Mouse (Mus musculus) small intestine, adult 2 months (tissue): ENCODE data around the gene Mast4. TPM values are rescaled to one million over a fixed set of nuclear protein-coding genes. Genes with fewer than 3 reads are reported as not detected.

ENCODE experiments used
- H3K27ac ChIP-seq: fragments of 200-500 bp; 2 replicates; pipeline ENCODE4 v1.5.1; 2012; ENCODE audit warnings: low read depth, low read length, control low read depth, inconsistent platforms; ENCODE audit not compliant: insufficient read depth
- H3K27me3 ChIP-seq: fragments of 200-500 bp; 2 replicates; pipeline ENCODE4 v1.6.1; 2012; ENCODE audit warnings: mild to moderate bottlenecking, moderate library complexity, low read length, inconsistent platforms; ENCODE audit not compliant: control insufficient read depth, insufficient read depth
- H3K36me3 ChIP-seq: fragments of 200-500 bp; 2 replicates; pipeline ENCODE4 v1.6.1; 2012; ENCODE audit warnings: mild to moderate bottlenecking, low read length, control low read depth, inconsistent platforms; ENCODE audit not compliant: control insufficient read depth, insufficient read depth
- H3K4me1 ChIP-seq: fragments of 200-500 bp; 2 replicates; pipeline ENCODE4 v1.6.1; 2012; ENCODE audit warnings: low read length, inconsistent platforms, mixed read lengths; ENCODE audit not compliant: control insufficient read depth, insufficient read depth, insufficient read length
- H3K4me3 ChIP-seq: fragments of 200-500 bp; 2 replicates; pipeline ENCODE4 v1.5.1; 2012; ENCODE audit warnings: low read depth, mild to moderate bottlenecking, control low read depth, inconsistent platforms, low read length, moderate library complexity
- CTCF ChIP-seq: fragments of 200-500 bp; IDR thresholded peaks from 2 replicates; pipeline ENCODE4 v1.5.1; 2012; ENCODE audit warnings: low read depth, mild to moderate bottlenecking, control low read depth, inconsistent platforms, low read length, moderate library complexity, mixed read lengths; ENCODE audit not compliant: insufficient replicate concordance, insufficient read length; ENCODE audit errors: extremely low read depth
- POLR2A ChIP-seq: fragments of 200-500 bp; IDR thresholded peaks from 2 replicates; pipeline ENCODE4 v1.6.1; 2012; ENCODE audit warnings: low read depth, mild to moderate bottlenecking, control low read depth, inconsistent platforms, low read length, moderate library complexity
- WGBS: fragments of 180-500 bp; shearing (Covaris S2); methylation state at CpG from one replicate; pipeline ENCODE4 v1.1.7; 2018; 5-methylcytosine and 5-hydroxymethylcytosine counted together
- polyA plus RNA-seq: library from polyadenylated mRNA; depleted of rRNA; stranded (reverse); fragments of >200 nt; gene quantifications from 2 replicates; pipeline ENCODE4 v1.2.3, GENCODE M21; 2012

Mast4 gene
- polyA plus RNA-seq, 1 experiment: 5.3 TPM

DNA sequence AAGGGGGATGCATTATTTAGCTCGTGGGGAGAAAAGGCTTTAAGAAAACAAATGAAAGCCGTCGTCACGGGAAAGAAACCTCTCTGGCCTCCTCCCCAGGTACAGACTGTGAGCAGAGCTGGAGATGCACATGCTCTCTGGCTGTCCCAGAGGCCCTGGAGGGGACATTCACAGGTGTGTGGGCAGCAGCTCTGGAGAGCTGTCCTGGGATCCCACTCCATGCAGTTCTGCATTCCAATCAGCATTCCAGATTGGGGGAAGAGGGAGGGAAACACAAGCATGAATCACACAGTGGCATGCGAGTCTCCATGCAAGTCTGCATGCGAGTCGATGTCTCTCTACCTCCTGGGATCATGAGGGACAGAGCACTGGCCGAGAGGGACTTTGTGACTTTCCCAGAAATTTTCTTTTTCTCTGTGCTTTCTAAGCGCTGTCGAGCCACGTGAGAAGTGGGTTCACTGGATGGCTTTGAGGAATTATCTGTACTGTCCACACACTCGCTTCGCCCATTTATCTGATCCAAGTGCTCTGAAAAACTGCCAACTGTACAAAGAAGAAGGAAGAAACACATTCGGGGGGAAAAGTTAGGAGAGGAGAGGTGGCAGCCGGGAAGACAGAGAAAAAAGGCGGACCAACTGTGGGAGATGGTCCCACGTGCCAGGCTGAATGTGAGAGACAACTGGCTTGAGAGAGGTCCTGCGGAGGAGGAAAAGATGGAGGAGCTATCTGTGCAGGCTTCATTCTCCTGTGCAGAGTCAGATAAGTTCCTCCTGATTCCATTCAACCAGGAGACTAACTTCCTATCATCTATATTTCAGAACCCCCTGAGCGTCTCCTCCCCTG, 580.4 kb downstream of the Mast4 start:
- TF ChIP-seq POLR2A: no peak
- no peak for TF ChIP-seq CTCF
- Histone ChIP-seq H3K36me3 (peaks cover 60% of the 10 kb centered on the region), H3K4me1 (no peaks in the 10 kb centered on the region), H3K4me3 (no peak overlapping the region), H3K27me3 (no peaks in the 10 kb centered on the region), H3K27ac (no peak overlapping the region)
- 83% methylated on average over 19 of the region's 19 CpGs for WGBS

DNA sequence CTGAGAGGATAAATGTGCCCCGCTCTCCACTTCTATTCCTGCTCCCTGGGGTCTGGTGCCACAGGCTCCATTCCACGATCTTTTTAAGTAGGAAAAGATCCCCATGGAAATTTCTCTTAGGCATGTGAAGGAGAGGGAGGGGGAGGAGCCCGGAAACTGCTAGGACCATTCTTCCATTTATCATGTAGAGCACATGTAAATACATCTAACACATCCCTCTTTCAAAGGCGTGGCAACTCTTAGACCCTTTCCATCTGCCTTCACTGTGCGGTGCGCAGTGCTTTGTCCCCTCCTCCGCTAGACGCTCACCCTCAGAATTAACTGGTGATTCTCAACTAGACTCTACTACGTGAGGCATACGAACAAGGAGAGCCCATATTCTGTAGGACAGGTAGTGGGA, 584.4 kb downstream of the Mast4 start:
- Histone ChIP-seq H3K27me3 (no peaks in the 10 kb centered on the region), H3K4me1 (no peaks in the 10 kb centered on the region), H3K36me3 (peaks cover 42% of the 10 kb centered on the region), H3K27ac (no peak overlapping the region), H3K4me3 (no peak overlapping the region)
- TF ChIP-seq CTCF: no peak
- no peak for TF ChIP-seq POLR2A
- 91% methylated on average over 10 of the region's 10 CpGs for WGBS

GRCm38 (mm10) chr13:102749194-102749593, 585.1 kb downstream of the Mast4 start:
- Histone ChIP-seq H3K4me1 (no peaks in the 10 kb centered on the region), H3K27me3 (no peaks in the 10 kb centered on the region), H3K36me3 (peaks cover 41% of the 10 kb centered on the region), H3K27ac (no peak overlapping the region), H3K4me3 (no peak overlapping the region)
- TF ChIP-seq POLR2A (no peak), CTCF (no peak)
- 74% methylated on average over 6 of the region's 6 CpGs for WGBS

DNA sequence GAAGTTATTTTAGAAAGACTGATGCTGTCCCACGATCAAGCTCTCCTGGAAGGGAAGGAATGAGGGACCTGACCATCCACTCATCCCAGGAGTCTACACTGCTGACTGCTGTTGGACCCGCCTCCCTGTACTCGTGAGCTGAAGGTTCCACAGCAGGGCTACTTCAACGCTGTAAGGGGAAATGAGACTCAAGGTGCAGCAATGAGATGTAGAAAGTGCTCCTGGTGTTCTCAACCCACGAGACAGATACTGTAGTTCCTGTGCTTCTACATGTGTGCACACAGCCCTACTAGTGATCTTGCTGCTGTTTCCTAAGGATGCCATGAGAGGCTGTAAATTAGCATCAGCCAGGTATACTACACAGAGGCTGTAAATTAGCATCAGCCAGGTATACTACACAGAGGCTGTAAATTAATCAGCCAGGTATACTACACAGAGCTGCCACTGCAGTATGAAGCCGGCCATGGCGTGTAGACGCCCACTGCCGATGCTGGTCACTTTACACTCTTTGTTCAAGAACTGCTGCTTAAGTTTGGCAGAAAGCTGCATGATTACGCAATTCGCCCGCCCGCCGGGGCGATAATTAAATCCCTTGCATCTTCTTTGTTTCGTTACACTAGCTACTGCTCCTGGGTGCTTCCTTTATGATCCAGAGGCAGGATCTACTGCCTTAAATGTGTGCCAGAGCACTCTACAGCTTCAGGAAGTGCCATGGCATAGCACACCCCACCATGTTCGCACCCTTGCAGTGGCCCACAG, 587.3 kb downstream of the Mast4 start:
- Histone ChIP-seq H3K4me3 (no peak overlapping the region), H3K27me3 (no peaks in the 10 kb centered on the region), H3K36me3 (peaks cover 40% of the 10 kb centered on the region), H3K27ac (no peak overlapping the region), H3K4me1 (no peaks in the 10 kb centered on the region)
- WGBS: 66% methylated on average over 17 of the region's 17 CpGs
- TF ChIP-seq POLR2A (no peak), CTCF (no peak)

- Histone ChIP-seq H3K4me3 (no peak overlapping the region), H3K36me3 (peaks cover 41% of the 10 kb centered on the region), H3K4me1 (no peaks in the 10 kb centered on the region), H3K27me3 (no peaks in the 10 kb centered on the region), H3K27ac (no peak overlapping the region)
- WGBS: 88% methylated on average over 9 of the region's 9 CpGs
- TF ChIP-seq CTCF (no peak), POLR2A (no peak)
Observed at GRCm38 (mm10) chr13:102745626-102746342, 588.5 kb downstream of the Mast4 start.

DNA sequence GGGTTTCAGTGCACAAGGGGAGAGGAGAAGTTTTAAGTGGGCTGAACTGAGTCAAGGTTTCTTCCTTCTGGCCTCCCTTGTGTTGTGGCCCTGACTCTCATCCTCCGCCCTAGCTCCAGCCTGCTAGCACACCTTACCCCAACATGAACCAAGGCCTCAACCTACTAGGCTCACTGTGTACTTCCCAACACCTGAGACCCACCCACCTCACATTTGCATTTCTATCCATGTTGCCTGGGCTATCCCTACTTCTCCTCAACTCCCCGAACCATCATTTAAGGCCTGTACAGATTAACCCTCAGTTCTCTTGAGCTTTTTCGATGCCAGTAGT, 589.1 kb downstream of the Mast4 start:
- Histone ChIP-seq H3K36me3 (peaks cover 41% of the 10 kb centered on the region), H3K4me1 (no peaks in the 10 kb centered on the region), H3K4me3 (no peak overlapping the region), H3K27me3 (no peaks in the 10 kb centered on the region), H3K27ac (no peak overlapping the region)
- TF ChIP-seq POLR2A: no peak
- TF ChIP-seq CTCF: no peak
- WGBS: 96% methylated on average over 3 of the region's 3 CpGs
